Mouse (Mus musculus): ENCODE measurements around the gene Rasgrp2. TPM values are rescaled to one million over a fixed set of nuclear protein-coding genes. Genes with fewer than 3 reads are reported as not detected.
A peak's percentile ranks its signal among the peaks of the same experiment; 100 is the strongest.

Rasgrp2 gene
- polyA plus RNA-seq, 2 experiments, result 27.5 to 27.6 TPM

DNA sequence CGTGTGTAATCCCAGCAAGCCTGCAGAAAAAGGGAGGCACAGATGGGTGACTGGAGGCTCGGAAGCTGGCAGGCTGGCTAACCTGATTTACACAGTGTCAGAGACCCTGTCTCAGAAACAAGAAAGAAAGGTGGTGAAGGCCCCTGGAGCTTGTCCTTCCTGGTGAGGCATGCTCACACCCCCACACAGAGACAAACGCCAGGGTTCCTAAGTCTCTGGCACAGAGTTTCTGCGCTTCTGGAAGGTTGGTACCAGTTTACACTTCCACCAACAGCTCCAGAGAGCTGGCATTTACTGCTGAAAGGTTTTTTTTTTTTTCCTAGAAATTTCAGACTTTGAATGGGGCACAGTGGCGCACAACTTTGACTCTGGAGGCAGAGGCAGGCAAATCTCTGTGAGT lies 2.9 kb upstream of the Rasgrp2 start:
- H3K9ac ChIP-seq (ENCODE audit: low read depth, low read length, severe bottlenecking), result no peak overlapping the region
- no peak overlapping the region for H3K4me3 ChIP-seq (replicated peaks; ENCODE audit: low read length)
- no peak for TF ChIP-seq POLR2A (IDR thresholded peaks at IDR 0.05; ENCODE audit: borderline replicate concordance, extremely low read depth, insufficient read depth, insufficient read length)
- peaks cover 23% of the 10 kb centered on the region for H3K27me3 ChIP-seq (ENCODE audit: control insufficient read depth, insufficient read depth, low read length)
- H3K9me3 ChIP-seq (ENCODE audit: control insufficient read depth, low read length), result no peaks in the 10 kb centered on the region
- no peaks in the 10 kb centered on the region for H3K36me3 ChIP-seq (ENCODE audit: control insufficient read depth, insufficient read depth, low read length)
- WGBS, result 89% methylated on average over 5 of the region's 5 CpGs
- no peak for DNase-seq (ENCODE audit: low spot score)
- H3K4me1 ChIP-seq (ENCODE audit: control insufficient read depth, insufficient read depth, low read length), result peaks cover 11% of the 10 kb centered on the region
- ATAC-seq (ENCODE audit: low FRiP score, low read depth), result no peak
- H3K27ac ChIP-seq (replicated peaks; ENCODE audit: low read depth, low read length), result no peak overlapping the region
- no peak overlapping the region for H3K4me2 ChIP-seq (replicated peaks; ENCODE audit: low read depth, low read length, severe bottlenecking)

- WGBS, result 80% methylated on average over 22 of the region's 22 CpGs
These were observed 1.4 kb upstream of the Rasgrp2 start for GRCm38 (mm10) chr19:6397582-6398249.

GRCm38 (mm10) chr19:6398447-6399284 lies 474 bp upstream of the Rasgrp2 start:
- Histone ChIP-seq H3K27ac (replicated peaks; ENCODE audit: low read depth, low read length) (no peak overlapping the region), H3K4me1 (ENCODE audit: control insufficient read depth, insufficient read depth, low read length) (peaks cover 18% of the 10 kb centered on the region), H3K9me3 (ENCODE audit: control insufficient read depth, low read length) (no peaks in the 10 kb centered on the region), H3K4me2 (replicated peaks; ENCODE audit: low read depth, low read length, severe bottlenecking) (peak overlapping the region; percentile 95), H3K4me3 (replicated peaks; ENCODE audit: low read length) (peak overlapping the region; percentile 52), H3K27me3 (ENCODE audit: control insufficient read depth, insufficient read depth, low read length) (peaks cover 35% of the 10 kb centered on the region), H3K36me3 (ENCODE audit: control insufficient read depth, insufficient read depth, low read length) (no peaks in the 10 kb centered on the region), H3K9ac (ENCODE audit: low read depth, low read length, severe bottlenecking) (peak overlapping the region; percentile 58)
- DNase-seq (ENCODE audit: low spot score) (peak; percentile 66), ATAC-seq (ENCODE audit: low FRiP score, low read depth) (peak; percentile 35)
- no peak for TF ChIP-seq POLR2A (IDR thresholded peaks at IDR 0.05; ENCODE audit: borderline replicate concordance, extremely low read depth, insufficient read depth, insufficient read length)
- WGBS, result 1% methylated on average over 37 of the region's 39 CpGs

More at GRCm38 (mm10) chr19:6397582-6398249, 1.4 kb upstream of the Rasgrp2 start:
- H3K27me3 ChIP-seq (ENCODE audit: control insufficient read depth, insufficient read depth, low read length), result peaks cover 35% of the 10 kb centered on the region
- TF ChIP-seq POLR2A (IDR thresholded peaks at IDR 0.05; ENCODE audit: borderline replicate concordance, extremely low read depth, insufficient read depth, insufficient read length), result no peak
- no peak for ATAC-seq (ENCODE audit: low FRiP score, low read depth)
- no peak overlapping the region for H3K4me2 ChIP-seq (replicated peaks; ENCODE audit: low read depth, low read length, severe bottlenecking)
- no peak overlapping the region for H3K27ac ChIP-seq (replicated peaks; ENCODE audit: low read depth, low read length)
- no peak overlapping the region for H3K9ac ChIP-seq (ENCODE audit: low read depth, low read length, severe bottlenecking)
- no peak for DNase-seq (ENCODE audit: low spot score)
- no peaks in the 10 kb centered on the region for H3K9me3 ChIP-seq (ENCODE audit: control insufficient read depth, low read length)
- H3K4me3 ChIP-seq (replicated peaks; ENCODE audit: low read length), result no peak overlapping the region
- H3K4me1 ChIP-seq (ENCODE audit: control insufficient read depth, insufficient read depth, low read length), result peaks cover 18% of the 10 kb centered on the region
- H3K36me3 ChIP-seq (ENCODE audit: control insufficient read depth, insufficient read depth, low read length), result no peaks in the 10 kb centered on the region

GRCm38 (mm10) chr19:6400096-6401086 lies 1.3 kb downstream of the Rasgrp2 start:
- Histone ChIP-seq H3K9me3 (ENCODE audit: control insufficient read depth, low read length) (no peaks in the 10 kb centered on the region), H3K9ac (ENCODE audit: low read depth, low read length, severe bottlenecking) (peak overlapping the region; percentile 58), H3K4me3 (replicated peaks; ENCODE audit: low read length) (peak overlapping the region; percentile 52), H3K36me3 (ENCODE audit: control insufficient read depth, insufficient read depth, low read length) (no peaks in the 10 kb centered on the region), H3K27me3 (ENCODE audit: control insufficient read depth, insufficient read depth, low read length) (peaks cover 35% of the 10 kb centered on the region), H3K27ac (replicated peaks; ENCODE audit: low read depth, low read length) (no peak overlapping the region), H3K4me1 (ENCODE audit: control insufficient read depth, insufficient read depth, low read length) (peaks cover 18% of the 10 kb centered on the region), H3K4me2 (replicated peaks; ENCODE audit: low read depth, low read length, severe bottlenecking) (peak overlapping the region; percentile 95)
- DNase-seq (ENCODE audit: low spot score), result no peak
- WGBS, result 3% methylated on average over 29 of the region's 29 CpGs
- no peak for ATAC-seq (ENCODE audit: low FRiP score, low read depth)
- TF ChIP-seq POLR2A (IDR thresholded peaks at IDR 0.05; ENCODE audit: borderline replicate concordance, extremely low read depth, insufficient read depth, insufficient read length), result no peak
